Mouse (Mus musculus): Measurements from ENCODE around the gene Rad51.

DNA sequence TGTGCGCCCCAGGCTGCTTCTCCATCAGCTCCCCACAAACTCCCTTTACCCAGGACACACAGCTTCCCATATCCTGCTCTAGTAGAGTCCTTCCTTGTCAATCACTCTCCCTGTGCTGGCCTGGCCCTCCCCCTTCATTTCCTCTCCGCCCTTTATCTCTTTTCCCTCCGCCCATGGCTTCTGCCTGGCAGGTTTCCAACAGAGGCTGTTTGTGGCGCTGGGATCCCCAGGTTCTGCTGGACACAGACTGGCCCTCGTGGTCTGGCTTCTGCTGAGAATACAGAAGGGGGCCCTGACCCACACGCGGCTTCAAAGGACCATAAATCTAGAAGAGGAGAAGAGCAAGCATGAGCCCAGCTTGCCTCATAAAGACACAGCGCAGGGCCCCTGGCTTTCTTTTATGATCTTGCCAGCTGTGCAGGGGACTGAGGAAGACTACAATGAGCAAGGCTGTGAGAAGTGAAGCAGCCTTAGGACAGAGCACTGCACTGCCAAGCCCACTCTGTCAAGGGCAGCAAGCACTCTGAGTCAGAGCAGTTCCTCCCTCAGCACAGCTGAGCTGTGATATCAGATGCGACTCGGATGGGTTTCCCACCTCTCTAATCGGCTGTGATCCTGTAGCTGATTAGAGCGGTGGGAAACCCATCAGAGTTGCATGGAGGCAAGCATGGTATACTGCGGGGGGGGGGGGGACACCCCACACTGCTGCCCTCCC, 60.4 kb downstream of the Rad51 start:
- no peak for TF ChIP-seq CTCF (IDR thresholded peaks at IDR 0.05; ENCODE audit: low read depth)
- TF ChIP-seq EP300 (IDR thresholded peaks at IDR 0.05; ENCODE audit: low read depth): no peak
